Mouse (Mus musculus): Measurements from ENCODE around the gene Glud1. TPM values are rescaled to one million over a fixed set of nuclear protein-coding genes. Genes with fewer than 3 reads are reported as not detected.
A peak's percentile ranks its signal among the peaks of the same experiment; 100 is the strongest.

Glud1 gene
- polyA plus RNA-seq, 1 experiment from 2014 or later = 68.7 TPM

DNA sequence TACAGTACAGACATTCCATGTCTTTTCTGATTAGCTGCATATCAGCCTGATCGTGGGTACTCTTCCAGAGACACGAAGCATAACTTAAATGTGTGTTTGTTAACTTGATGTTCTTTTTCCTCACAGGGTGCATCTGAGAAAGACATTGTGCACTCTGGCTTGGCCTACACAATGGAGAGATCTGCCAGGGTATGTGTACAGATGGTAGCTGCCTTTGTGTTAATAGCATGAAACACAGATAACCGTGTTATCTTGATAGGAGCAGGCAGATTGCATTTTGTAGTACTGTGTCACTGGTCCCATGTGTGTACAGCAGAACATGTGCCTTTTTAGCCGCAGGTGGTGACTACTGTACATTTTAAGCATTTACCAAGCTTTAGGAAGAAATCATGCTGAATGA, 31.5 kb downstream of the Glud1 start:
- no peak for ATAC-seq (ENCODE audit: borderline replicate concordance, extremely low read depth, low FRiP score, low TSS enrichment)
- Histone ChIP-seq H3K9ac (no peak overlapping the region), H3K27ac (no peak overlapping the region), H3K27me3 (no peaks in the 10 kb centered on the region), H3K4me2 (no peak overlapping the region), H3K36me3 (peaks cover 52% of the 10 kb centered on the region), H3K4me1 (no peaks in the 10 kb centered on the region), H3K4me3 (no peak overlapping the region), H3K9me3 (no peaks in the 10 kb centered on the region)
- 82% methylated on average over 4 of the region's 4 CpGs for WGBS

DNA sequence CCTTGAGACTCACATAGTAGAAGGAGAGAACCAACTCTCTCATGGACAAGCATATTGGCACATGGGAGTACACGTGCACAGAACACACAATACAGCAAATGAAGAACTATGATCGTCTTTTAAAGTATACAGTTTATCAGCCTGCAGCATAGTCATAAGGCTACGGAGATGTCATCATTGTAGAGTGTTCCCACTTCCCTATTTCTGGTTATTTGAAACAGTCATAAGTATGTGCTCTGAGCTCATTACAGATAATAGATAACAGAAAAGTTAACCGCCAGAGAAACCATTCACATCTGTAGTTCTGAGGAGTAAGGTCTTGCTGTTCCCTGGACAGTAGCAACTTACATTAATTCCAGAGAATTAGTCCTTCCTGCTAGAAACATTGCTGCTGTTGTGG, 32.6 kb downstream of the Glud1 start:
- no peak for ATAC-seq (ENCODE audit: borderline replicate concordance, extremely low read depth, low FRiP score, low TSS enrichment)
- no peak overlapping the region for H3K4me3 ChIP-seq
- H3K36me3 ChIP-seq = peaks cover 43% of the 10 kb centered on the region
- WGBS = 79% methylated on average over 4 of the region's 4 CpGs
- no peak overlapping the region for H3K4me2 ChIP-seq
- H3K9ac ChIP-seq = no peak overlapping the region
- no peak overlapping the region for H3K27ac ChIP-seq
- no peaks in the 10 kb centered on the region for H3K9me3 ChIP-seq
- H3K27me3 ChIP-seq = no peaks in the 10 kb centered on the region
- no peaks in the 10 kb centered on the region for H3K4me1 ChIP-seq

DNA sequence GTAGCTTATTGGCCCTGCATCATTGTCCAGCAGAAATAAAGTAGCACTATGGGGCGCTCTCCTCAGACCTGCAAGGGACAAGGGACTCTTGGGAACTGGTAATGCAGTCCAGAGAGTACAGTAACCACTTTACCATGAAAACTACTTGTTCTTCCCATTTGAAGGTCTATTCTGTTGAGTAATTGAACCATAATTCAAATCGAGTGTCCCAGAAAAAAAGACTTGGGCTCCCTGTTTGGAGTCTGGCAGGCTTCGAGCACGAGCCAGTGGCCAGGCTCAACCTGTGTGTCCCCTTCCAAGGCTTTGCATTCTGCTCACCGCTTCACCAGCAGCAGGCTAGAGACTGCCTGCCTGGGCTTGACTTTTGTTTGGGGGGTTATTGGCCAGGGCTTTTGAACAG, 33.8 kb downstream of the Glud1 start:
- no peak for ATAC-seq (ENCODE audit: borderline replicate concordance, extremely low read depth, low FRiP score, low TSS enrichment)
- 89% methylated on average over 5 of the region's 5 CpGs for WGBS
- no peaks in the 10 kb centered on the region for H3K9me3 ChIP-seq
- no peaks in the 10 kb centered on the region for H3K27me3 ChIP-seq
- no peak overlapping the region for H3K9ac ChIP-seq
- no peaks in the 10 kb centered on the region for H3K4me1 ChIP-seq
- H3K4me3 ChIP-seq = no peak overlapping the region
- H3K27ac ChIP-seq = no peak overlapping the region
- peaks cover 34% of the 10 kb centered on the region for H3K36me3 ChIP-seq
- H3K4me2 ChIP-seq = no peak overlapping the region

DNA sequence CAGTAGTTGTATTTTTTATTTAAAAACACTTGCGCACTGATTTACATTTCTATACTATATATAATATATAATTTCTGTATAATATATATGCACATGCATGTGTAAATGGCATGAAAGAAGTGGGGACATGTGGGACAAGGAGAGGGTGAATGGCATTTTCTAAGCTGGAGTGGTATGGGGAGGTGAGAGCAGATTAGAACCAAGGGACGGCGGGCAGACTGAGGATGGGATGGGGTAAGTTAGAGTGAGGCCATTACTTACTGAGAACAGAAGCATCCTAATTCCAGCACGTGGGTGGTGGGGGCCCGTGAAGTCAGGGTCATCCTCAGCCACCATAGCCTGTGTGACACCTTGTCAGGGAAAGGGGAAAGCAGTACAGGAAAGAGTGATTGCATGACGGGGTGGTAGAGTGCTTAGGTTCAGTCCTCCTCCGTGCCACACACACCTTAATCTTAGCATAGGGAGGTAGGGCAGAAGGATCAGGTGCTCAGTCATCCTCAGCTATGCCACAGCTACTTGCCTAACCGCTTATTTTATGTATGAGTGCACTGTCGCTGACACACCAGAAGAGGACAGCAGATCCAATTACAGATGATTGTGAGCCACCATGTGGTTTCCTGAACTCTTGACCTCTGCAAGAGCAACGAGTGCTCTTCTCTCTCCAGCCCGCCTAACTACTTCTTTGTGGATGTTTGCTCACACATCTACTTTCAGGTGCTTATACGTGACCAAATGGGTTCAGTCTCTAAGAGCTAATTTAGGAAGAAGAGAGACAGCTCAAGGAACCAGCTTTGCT, 35.4 kb downstream of the Glud1 start:
- H3K4me3 ChIP-seq = no peak overlapping the region
- no peak overlapping the region for H3K27ac ChIP-seq
- no peaks in the 10 kb centered on the region for H3K9me3 ChIP-seq
- no peaks in the 10 kb centered on the region for H3K27me3 ChIP-seq
- no peak overlapping the region for H3K9ac ChIP-seq
- H3K4me1 ChIP-seq = no peaks in the 10 kb centered on the region
- no peak for ATAC-seq (ENCODE audit: borderline replicate concordance, extremely low read depth, low FRiP score, low TSS enrichment)
- peaks cover 23% of the 10 kb centered on the region for H3K36me3 ChIP-seq
- 48% methylated on average over 12 of the region's 12 CpGs for WGBS
- H3K4me2 ChIP-seq = no peak overlapping the region

DNA sequence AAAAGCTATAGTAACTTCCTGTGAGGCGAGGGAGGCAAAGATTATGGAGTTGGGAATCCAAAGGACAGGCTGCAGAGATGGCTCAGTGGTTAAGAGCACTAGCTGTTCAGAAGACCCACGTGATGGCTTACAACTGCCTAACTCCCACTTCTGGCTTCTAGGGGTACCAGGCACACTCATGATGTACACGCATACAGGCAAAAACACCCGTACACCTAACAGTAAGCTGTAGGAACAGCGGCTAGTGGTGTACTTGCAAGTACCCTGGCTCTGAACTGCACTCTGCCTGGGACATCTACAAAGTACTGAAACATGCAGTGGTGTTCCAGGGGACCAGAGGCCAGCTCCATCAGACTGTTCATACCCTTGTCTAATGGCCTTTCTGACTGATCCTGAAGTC, 36.6 kb downstream of the Glud1 start:
- Histone ChIP-seq H3K4me2 (no peak overlapping the region), H3K27me3 (no peaks in the 10 kb centered on the region), H3K4me1 (no peaks in the 10 kb centered on the region), H3K4me3 (no peak overlapping the region), H3K27ac (no peak overlapping the region), H3K9ac (no peak overlapping the region), H3K9me3 (no peaks in the 10 kb centered on the region), H3K36me3 (peaks cover 13% of the 10 kb centered on the region)
- ATAC-seq (ENCODE audit: borderline replicate concordance, extremely low read depth, low FRiP score, low TSS enrichment) = no peak
- 90% methylated on average over 5 of the region's 5 CpGs for WGBS

DNA sequence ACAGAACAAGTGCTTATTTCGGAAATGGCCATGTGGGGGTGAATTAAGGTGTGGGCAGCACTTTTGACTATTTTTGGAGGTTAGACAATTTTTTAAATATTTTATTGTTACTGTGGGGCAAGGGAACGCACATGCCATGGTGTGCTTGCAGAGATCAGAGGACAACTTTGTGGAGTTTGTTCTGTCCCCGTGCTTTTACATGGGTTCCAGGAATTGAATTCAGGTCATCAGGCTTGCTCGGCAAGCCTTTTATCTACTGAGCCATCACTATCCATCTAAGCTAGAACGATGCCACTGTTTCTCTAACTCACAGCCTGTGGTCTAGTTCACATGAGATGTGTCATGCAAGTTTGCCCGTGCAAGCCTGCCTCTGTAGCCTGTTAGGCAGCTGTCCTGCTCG, 37.8 kb downstream of the Glud1 start:
- no peak overlapping the region for H3K4me3 ChIP-seq
- 59% methylated on average over 7 of the region's 7 CpGs for WGBS

DNA sequence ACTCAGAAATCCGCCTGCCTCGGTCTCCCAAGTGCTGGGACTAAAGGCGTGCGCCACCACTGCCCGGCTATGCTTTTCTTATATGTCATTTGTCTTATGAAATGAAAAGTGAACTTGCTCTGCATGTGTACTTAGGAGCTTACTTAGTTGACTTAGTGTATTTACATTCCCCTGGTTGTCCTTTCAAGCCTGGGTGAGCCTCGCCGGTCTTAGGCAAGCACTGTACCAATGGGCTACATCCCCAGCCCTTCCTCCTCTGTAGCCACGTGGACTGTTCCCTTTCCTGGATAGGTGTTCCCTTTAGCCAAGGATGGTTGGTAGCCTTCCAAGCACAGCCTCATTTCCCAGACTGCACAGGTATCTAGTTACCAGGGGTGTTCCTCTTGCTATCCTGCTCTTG, 38.5 kb downstream of the Glud1 start:
- Histone ChIP-seq H3K4me1 (no peaks in the 10 kb centered on the region), H3K9ac (no peak overlapping the region), H3K4me3 (no peak overlapping the region), H3K36me3 (no peaks in the 10 kb centered on the region; the same call in 1 of the 2 replicates), H3K4me2 (no peak overlapping the region), H3K27me3 (no peaks in the 10 kb centered on the region), H3K27ac (no peak overlapping the region), H3K9me3 (no peaks in the 10 kb centered on the region)
- WGBS = 56% methylated on average over 8 of the region's 8 CpGs
- ATAC-seq (ENCODE audit: borderline replicate concordance, extremely low read depth, low FRiP score, low TSS enrichment) = peak; percentile 84; the same call in 1 of the 2 replicates

More for the DNA sequence above, 37.8 kb downstream of the Glud1 start:
- Histone ChIP-seq H3K4me2 (no peak overlapping the region), H3K27me3 (no peaks in the 10 kb centered on the region), H3K9me3 (no peaks in the 10 kb centered on the region), H3K36me3 (peaks cover 3% of the 10 kb centered on the region; the same call in 1 of the 2 replicates), H3K4me1 (no peaks in the 10 kb centered on the region), H3K27ac (no peak overlapping the region), H3K9ac (no peak overlapping the region)
- ATAC-seq (ENCODE audit: borderline replicate concordance, extremely low read depth, low FRiP score, low TSS enrichment) = no peak

DNA sequence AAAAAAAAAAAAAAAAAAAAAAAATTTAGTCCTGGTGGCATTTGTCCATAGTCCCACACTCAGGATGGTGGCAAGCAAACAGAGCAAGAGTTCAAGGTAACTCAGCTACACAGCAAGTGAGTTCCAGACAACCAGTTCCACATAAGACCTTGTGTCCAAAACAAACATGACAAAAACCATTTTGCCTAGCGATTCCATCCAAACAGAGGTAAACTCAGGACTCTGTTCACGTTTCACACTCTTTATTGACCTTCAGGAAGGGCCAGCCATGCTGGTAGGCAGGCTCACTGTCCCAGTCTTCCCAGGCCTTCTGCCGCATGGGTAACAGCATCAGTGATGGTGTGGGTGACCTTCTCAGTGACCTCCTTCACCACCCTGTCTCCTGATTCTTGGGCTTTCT, 41.1 kb downstream of the Glud1 start:
- H3K27ac ChIP-seq = no peak overlapping the region
- no peaks in the 10 kb centered on the region for H3K27me3 ChIP-seq
- H3K9me3 ChIP-seq = no peaks in the 10 kb centered on the region
- WGBS = 54% methylated on average over 3 of the region's 3 CpGs
- no peak overlapping the region for H3K4me2 ChIP-seq
- H3K36me3 ChIP-seq = no peaks in the 10 kb centered on the region
- no peak overlapping the region for H3K9ac ChIP-seq
- H3K4me3 ChIP-seq = no peak overlapping the region
- no peak for ATAC-seq (ENCODE audit: borderline replicate concordance, extremely low read depth, low FRiP score, low TSS enrichment)
- no peaks in the 10 kb centered on the region for H3K4me1 ChIP-seq

DNA sequence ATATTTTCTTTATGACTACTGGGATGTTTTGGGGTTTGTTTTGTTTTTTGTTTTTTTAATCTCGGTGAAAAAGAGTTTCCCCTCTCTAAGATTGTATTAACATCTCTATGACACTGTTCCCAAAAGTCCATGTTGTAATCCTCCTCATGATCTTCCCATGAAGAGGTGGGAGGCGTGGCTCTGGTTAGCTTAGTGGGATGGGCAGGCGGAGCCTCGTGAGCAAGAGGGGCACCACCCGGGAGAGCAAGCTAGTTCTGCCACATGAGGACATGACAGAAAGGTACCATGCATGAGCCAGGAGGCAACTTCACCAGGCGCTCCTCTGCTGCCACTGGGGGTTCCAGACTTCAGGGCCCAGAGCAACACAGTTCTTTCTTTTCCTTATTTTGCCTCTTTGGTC, 42.0 kb downstream of the Glud1 start:
- 59% methylated on average over 6 of the region's 6 CpGs for WGBS

DNA sequence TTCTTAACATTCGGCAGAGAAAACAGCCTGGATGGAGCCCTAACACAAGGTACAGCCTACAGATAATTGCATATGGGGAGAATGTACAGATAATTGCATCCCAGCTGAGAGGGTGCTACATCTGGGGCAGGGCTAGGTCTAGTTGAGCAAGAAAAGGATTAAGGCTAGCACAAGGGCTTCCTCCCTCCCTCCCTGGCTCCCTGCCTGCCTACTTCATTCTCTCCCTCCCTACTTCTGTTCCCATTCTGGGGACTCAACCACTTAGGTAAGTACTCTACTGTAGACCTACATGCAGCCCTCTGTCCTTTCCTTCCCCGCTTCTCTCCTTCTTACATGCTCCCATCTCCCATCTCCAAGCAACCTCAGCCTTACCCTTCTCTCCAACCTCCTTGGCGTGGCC, 42.8 kb downstream of the Glud1 start:
- Histone ChIP-seq H3K4me3 (no peak overlapping the region), H3K27ac (no peak overlapping the region), H3K4me2 (no peak overlapping the region), H3K9me3 (no peaks in the 10 kb centered on the region), H3K4me1 (0 out of 2 replicates have a peak, but pooled peaks cover 10% of the 10 kb centered on the region), H3K27me3 (no peaks in the 10 kb centered on the region), H3K9ac (no peak overlapping the region), H3K36me3 (no peaks in the 10 kb centered on the region)
- ATAC-seq (ENCODE audit: borderline replicate concordance, extremely low read depth, low FRiP score, low TSS enrichment) = no peak
- WGBS = 89% methylated on average over 3 of the region's 3 CpGs

More for the DNA sequence above, 42.0 kb downstream of the Glud1 start:
- Histone ChIP-seq H3K9ac (no peak overlapping the region), H3K27me3 (no peaks in the 10 kb centered on the region), H3K36me3 (no peaks in the 10 kb centered on the region), H3K27ac (no peak overlapping the region), H3K4me1 (0 out of 2 replicates have a peak, but pooled peaks cover 2% of the 10 kb centered on the region), H3K4me3 (no peak overlapping the region), H3K9me3 (no peaks in the 10 kb centered on the region), H3K4me2 (no peak overlapping the region)
- no peak for ATAC-seq (ENCODE audit: borderline replicate concordance, extremely low read depth, low FRiP score, low TSS enrichment)

DNA sequence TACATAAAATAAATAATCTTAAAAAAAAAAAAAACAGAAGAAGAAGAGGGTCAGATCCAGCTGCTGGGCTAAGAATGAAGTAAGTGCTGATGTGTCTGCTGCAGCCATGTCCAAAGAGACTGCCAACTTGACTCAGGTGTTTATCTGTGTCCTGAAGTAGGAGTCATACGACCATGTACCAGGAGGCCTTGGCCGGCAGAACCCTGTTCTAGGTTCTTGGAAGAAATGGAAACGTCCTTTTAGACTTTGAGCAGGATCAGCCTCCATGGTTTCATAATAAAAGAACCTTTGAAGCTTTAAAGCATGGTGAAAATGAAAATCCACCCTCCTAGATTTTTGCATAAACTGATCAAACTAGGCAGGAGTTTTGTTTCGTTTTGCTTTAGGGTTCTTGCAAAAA, 43.9 kb downstream of the Glud1 start:
- Histone ChIP-seq H3K36me3 (no peaks in the 10 kb centered on the region), H3K9me3 (no peaks in the 10 kb centered on the region), H3K27ac (no peak overlapping the region), H3K4me1 (0 out of 2 replicates have a peak, but pooled peaks cover 11% of the 10 kb centered on the region), H3K4me2 (no peak overlapping the region), H3K27me3 (no peaks in the 10 kb centered on the region), H3K4me3 (no peak overlapping the region), H3K9ac (no peak overlapping the region)
- WGBS = 64% methylated on average over 4 of the region's 4 CpGs
- no peak for ATAC-seq (ENCODE audit: borderline replicate concordance, extremely low read depth, low FRiP score, low TSS enrichment)

DNA sequence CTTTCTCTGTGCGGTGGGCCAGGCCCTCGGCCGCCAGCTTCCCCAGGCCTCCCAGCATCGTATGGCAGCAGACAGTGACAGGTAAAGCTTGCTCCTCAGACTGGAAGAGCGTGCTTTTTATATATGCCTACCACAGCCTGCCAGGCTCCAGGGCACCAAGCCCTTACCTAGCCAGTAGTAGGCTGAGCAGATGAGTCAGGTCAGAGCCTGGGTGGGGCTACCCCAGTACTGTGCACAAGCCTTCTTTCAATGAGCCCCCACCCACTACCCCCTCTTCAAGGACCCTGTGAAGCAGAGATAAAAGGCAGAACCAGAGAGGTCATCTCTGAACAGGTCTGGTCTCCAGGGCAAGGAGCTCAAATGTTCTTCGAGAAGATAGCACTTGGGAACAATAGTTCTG, 44.8 kb downstream of the Glud1 start, which contains the start of gene Fam25c:
TSS of gene Fam25c (minus strand) at position 133 of the 400 bp plus-strand sequence.
- no peak for ATAC-seq (ENCODE audit: borderline replicate concordance, extremely low read depth, low FRiP score, low TSS enrichment)
- H3K4me1 ChIP-seq = 0 out of 2 replicates have a peak, but pooled peaks cover 11% of the 10 kb centered on the region
- WGBS = 54% methylated on average over 6 of the region's 6 CpGs
- H3K4me2 ChIP-seq = no peak within 1 kb of the TSS
- H3K27me3 ChIP-seq = no peaks in the 10 kb centered on the region
- no peaks in the 10 kb centered on the region for H3K9me3 ChIP-seq
- H3K27ac ChIP-seq = no peak within 1 kb of the TSS
- no peaks in the 10 kb centered on the region for H3K36me3 ChIP-seq
- H3K9ac ChIP-seq = no peak within 1 kb of the TSS
- no peak within 1 kb of the TSS for H3K4me3 ChIP-seq
